Mouse (Mus musculus) ZHBTc4 (cell line): ENCODE measurements around the gene Nln.

Source experiments
- DNase-seq: peaks from one replicate; pipeline ENCODE4 v3.0.0-alpha.2; 2011; ENCODE audit warnings: low read depth, low spot score

Nln gene

GRCm38 (mm10) chr13:104042738-104043137 lies 66.7 kb downstream of the Nln start:
- no peak for DNase-seq

- no peak for DNase-seq
Observed at GRCm38 (mm10) chr13:104041481-104041880, 67.9 kb downstream of the Nln start.

GRCm38 (mm10) chr13:104040950-104041349 lies 68.5 kb downstream of the Nln start:
- no peak for DNase-seq

- no peak for DNase-seq
Observed at GRCm38 (mm10) chr13:104039861-104040260, 69.6 kb downstream of the Nln start.

GRCm38 (mm10) chr13:104038891-104039290 lies 70.5 kb downstream of the Nln start:
- DNase-seq: no peak

- no peak for DNase-seq
Observed at GRCm38 (mm10) chr13:104038358-104038757, 71.1 kb downstream of the Nln start.

GRCm38 (mm10) chr13:104037531-104038290 lies 71.7 kb downstream of the Nln start:
- DNase-seq: no peak

GRCm38 (mm10) chr13:104036494-104037290 lies 72.7 kb downstream of the Nln start:
- DNase-seq: no peak

GRCm38 (mm10) chr13:104035651-104036050 lies 73.8 kb downstream of the Nln start:
- no peak for DNase-seq

- DNase-seq: no peak
Observed at GRCm38 (mm10) chr13:104034854-104035253, 74.6 kb downstream of the Nln start.

- peak; percentile 58 for DNase-seq
Observed at GRCm38 (mm10) chr13:104032620-104033133, 76.7 kb downstream of the Nln start.

GRCm38 (mm10) chr13:104031821-104032331 lies 77.5 kb downstream of the Nln start:
- DNase-seq: no peak

- DNase-seq: no peak
Observed at GRCm38 (mm10) chr13:104030956-104031355, 78.5 kb downstream of the Nln start.

- no peak for DNase-seq
Observed at GRCm38 (mm10) chr13:104029511-104029910, 79.9 kb downstream of the Nln start.

- DNase-seq: no peak
Observed at GRCm38 (mm10) chr13:104029089-104029488, 80.3 kb downstream of the Nln start.

- no peak for DNase-seq
Observed at GRCm38 (mm10) chr13:104026525-104026924, 82.9 kb downstream of the Nln start.

GRCm38 (mm10) chr13:104025710-104025995 lies 83.8 kb downstream of the Nln start:
- DNase-seq: no peak

GRCm38 (mm10) chr13:104024856-104025709 lies 84.3 kb downstream of the Nln start:
- no peak for DNase-seq

GRCm38 (mm10) chr13:104024275-104024674 lies 85.1 kb downstream of the Nln start:
- DNase-seq: no peak

GRCm38 (mm10) chr13:104023356-104023911 lies 86.0 kb downstream of the Nln start:
- no peak for DNase-seq

GRCm38 (mm10) chr13:104018466-104019076 lies 90.8 kb downstream of the Nln start:
- DNase-seq: no peak
